Mouse (Mus musculus) hindbrain, embryonic 16.5 days (tissue): ENCODE results near the gene Uhmk1. TPM values are rescaled to one million over a fixed set of nuclear protein-coding genes. Genes with fewer than 3 reads are reported as not detected.

Source experiments
- ATAC-seq: fragments of 200-750 bp; cut with Nextera tagmentation; 2 replicates; pipeline ENCODE4 v1.8.0; 2017; ENCODE audit warnings: moderate TSS enrichment, moderate library complexity
- H3K27ac ChIP-seq: fragments of 300-500 bp; sonication (generic); 2 replicates; pipeline ENCODE4 v1.5.1; 2014; ENCODE audit warnings: low read depth, mild to moderate bottlenecking, control low read depth, low read length, moderate library complexity
- H3K27me3 ChIP-seq: fragments of 300-500 bp; sonication (generic); replicated peaks from 2 replicates; pipeline ENCODE4 v1.6.1; 2014; ENCODE audit warnings: low read length; ENCODE audit not compliant: control insufficient read depth, insufficient read depth
- H3K36me3 ChIP-seq: fragments of 300-500 bp; sonication (generic); 2 replicates; pipeline ENCODE4 v1.6.1; 2014; ENCODE audit warnings: mild to moderate bottlenecking, low read length, moderate library complexity, mixed read lengths; ENCODE audit not compliant: control insufficient read depth, insufficient read depth
- H3K4me1 ChIP-seq: fragments of 300-500 bp; sonication (generic); 2 replicates; pipeline ENCODE4 v1.6.1; 2014; ENCODE audit warnings: low read depth, low read length; ENCODE audit not compliant: control insufficient read depth, insufficient read depth
- H3K4me2 ChIP-seq: fragments of 300-500 bp; sonication (generic); 2 replicates; pipeline ENCODE4 v1.6.1; 2014; ENCODE audit warnings: mild to moderate bottlenecking, low read length, control low read depth, moderate library complexity
- H3K4me3 ChIP-seq: fragments of 300-500 bp; sonication (generic); 2 replicates; pipeline ENCODE4 v1.5.1; 2014; ENCODE audit warnings: mild to moderate bottlenecking, low read length, control low read depth, moderate library complexity
- H3K9ac ChIP-seq: fragments of 300-500 bp; sonication (generic); 2 replicates; pipeline ENCODE4 v1.6.1; 2014; ENCODE audit warnings: low read depth, mild to moderate bottlenecking, control low read depth, low read length, moderate library complexity
- H3K9me3 ChIP-seq: fragments of 300-500 bp; sonication (generic); 2 replicates; pipeline ENCODE4 v1.6.1; 2014; ENCODE audit warnings: mild to moderate bottlenecking, low read length, moderate library complexity; ENCODE audit not compliant: control insufficient read depth
- WGBS: fragments of 180-500 bp; shearing (Covaris S2); extraction: QIAGEN DNeasy Blood & Tissue Kit; methylation state at CpG from one replicate; pipeline ENCODE4 v1.1.7; 2014; 5-methylcytosine and 5-hydroxymethylcytosine counted together
- polyA plus RNA-seq: library from polyadenylated mRNA; unstranded; fragments of >200 nt; fragmentation: Nextera tagmentation; extraction: Ambion mirVana; gene quantifications from 2 replicates; pipeline ENCODE4 v1.2.1, GENCODE M21; 2015

The Uhmk1 gene
- polyA plus RNA-seq, 1 experiment from 2014 or later, result 8.1 TPM

DNA sequence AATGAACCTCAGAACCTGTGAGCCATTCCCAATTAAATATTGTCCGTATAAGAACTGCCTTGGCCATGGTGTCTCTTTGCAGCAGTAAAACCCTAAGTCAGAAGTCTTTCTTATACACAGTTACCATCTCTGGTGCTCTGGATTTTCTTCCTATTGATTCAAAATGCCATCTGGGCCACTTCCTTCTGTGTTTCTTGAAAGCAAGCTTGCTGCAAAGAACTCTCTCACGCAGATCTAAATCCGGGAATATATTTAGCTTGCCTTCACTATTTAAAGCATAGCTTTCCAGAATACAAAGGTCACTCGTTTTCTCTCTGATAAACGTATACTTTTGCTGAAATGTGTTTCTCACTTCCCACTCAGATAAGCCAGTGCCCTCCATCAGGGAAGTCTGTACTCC, 28.7 kb downstream of the Uhmk1 start:
- no peak for ATAC-seq
- H3K9ac ChIP-seq, result no peak overlapping the region
- WGBS, result 82% methylated on average over 5 of the region's 5 CpGs
- no peaks in the 10 kb centered on the region for H3K27me3 ChIP-seq
- no peak overlapping the region for H3K4me3 ChIP-seq
- H3K4me2 ChIP-seq, result no peak overlapping the region
- H3K27ac ChIP-seq, result no peak overlapping the region
- H3K9me3 ChIP-seq, result no peaks in the 10 kb centered on the region
- H3K36me3 ChIP-seq, result no peaks in the 10 kb centered on the region
- no peaks in the 10 kb centered on the region for H3K4me1 ChIP-seq

DNA sequence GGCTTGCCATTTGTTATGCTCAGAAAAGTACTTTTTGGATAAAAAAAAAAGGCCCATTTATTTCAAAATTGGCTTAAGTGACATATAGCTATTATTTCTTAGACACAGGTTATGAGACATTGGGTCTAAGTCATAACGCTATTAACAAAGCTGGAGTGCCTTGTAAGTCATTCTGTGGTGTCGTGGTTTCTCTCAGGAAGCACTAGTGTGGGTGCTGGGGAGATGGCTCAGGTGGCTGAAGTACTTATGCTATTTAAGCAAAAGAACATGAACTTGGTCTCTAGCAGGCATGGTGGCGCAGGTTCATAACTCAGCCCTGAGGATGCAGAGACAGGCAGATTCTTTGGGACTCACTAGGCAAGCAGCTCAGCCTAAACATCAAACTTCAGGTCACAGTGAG, 30.1 kb downstream of the Uhmk1 start:
- Histone ChIP-seq H3K4me1 (no peaks in the 10 kb centered on the region), H3K9ac (no peak overlapping the region), H3K27me3 (no peaks in the 10 kb centered on the region), H3K27ac (no peak overlapping the region), H3K4me3 (no peak overlapping the region), H3K36me3 (no peaks in the 10 kb centered on the region), H3K4me2 (no peak overlapping the region), H3K9me3 (no peaks in the 10 kb centered on the region)
- WGBS, result 93% methylated on average over 3 of the region's 3 CpGs
- ATAC-seq, result no peak

DNA sequence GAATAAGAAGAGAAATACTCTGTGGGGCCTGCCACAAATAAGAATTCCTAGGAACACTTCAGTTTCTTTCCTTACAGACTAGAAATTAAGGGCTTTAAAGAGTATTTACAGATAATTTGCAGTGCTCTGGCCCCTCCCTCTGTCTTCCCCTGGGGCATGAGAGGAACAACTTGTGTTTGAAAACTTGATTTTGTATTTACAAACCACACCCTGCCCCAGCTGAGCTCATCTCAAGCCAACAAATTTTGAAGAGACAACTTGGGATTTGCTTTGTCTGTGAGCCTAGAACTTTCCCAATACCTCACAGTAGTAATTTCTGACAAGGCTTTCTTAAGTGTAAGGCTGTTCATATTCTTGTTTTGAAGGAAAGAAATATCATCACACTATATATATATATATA, 32.5 kb downstream of the Uhmk1 start:
- H3K27ac ChIP-seq, result no peak overlapping the region
- no peaks in the 10 kb centered on the region for H3K4me1 ChIP-seq
- no peak for ATAC-seq

DNA sequence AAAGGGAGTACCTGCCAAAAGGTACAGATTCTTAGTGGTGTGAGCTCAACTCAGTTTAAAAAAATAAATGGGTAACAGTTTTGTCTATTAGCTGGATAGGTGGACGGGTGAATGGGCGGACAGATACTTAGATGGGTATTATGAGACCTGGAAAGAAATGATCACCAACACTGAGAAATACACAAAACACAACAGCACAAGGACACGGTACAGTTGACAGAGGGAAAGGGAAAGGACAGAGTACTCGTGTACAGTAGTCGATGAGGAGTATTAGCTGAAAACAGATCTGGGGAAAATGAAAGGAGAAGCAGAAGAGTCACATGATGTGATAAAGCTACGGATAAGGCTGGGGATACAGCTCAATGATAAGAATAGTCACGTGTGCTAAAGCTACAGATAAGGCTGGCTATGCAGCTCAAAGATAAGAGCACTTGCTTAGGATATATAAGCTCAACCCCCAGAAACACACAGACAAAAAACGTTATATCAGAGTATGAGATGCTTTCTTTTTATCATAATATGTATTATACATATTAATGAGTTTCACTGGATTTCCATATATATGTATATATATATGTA, 38.4 kb downstream of the Uhmk1 start:
- Histone ChIP-seq H3K27ac (no peak overlapping the region), H3K4me2 (no peak overlapping the region), H3K27me3 (no peaks in the 10 kb centered on the region), H3K9me3 (no peaks in the 10 kb centered on the region), H3K36me3 (no peaks in the 10 kb centered on the region), H3K4me1 (peaks cover 11% of the 10 kb centered on the region), H3K9ac (no peak overlapping the region), H3K4me3 (no peak overlapping the region)
- WGBS, result 90% methylated on average over 8 of the region's 8 CpGs
- no peak for ATAC-seq

More for the DNA sequence above, 32.5 kb downstream of the Uhmk1 start:
- H3K27me3 ChIP-seq, result no peaks in the 10 kb centered on the region
- no peak overlapping the region for H3K4me2 ChIP-seq
- H3K9ac ChIP-seq, result no peak overlapping the region
- H3K9me3 ChIP-seq, result no peaks in the 10 kb centered on the region
- H3K4me3 ChIP-seq, result no peak overlapping the region
- no peaks in the 10 kb centered on the region for H3K36me3 ChIP-seq

DNA sequence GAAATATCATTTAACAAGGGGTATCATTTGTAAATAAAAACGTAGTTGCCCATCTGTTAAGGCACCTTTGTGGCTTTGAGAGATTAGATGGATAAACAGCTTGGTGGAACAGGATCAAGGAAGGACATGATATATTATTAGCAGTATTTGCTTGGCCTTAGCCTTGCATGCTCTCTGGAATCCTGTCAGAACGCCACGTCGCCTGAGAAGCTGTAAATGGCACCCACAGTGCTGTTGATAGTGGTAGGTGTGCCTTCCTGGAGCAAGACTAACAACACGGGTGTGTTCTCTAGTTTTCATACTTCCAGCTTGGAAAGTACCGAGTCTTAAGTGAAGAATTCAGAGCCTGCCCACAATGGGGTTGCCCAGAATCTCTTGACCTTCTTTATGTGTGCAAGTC, 39.3 kb downstream of the Uhmk1 start:
- H3K9me3 ChIP-seq, result no peaks in the 10 kb centered on the region
- H3K9ac ChIP-seq, result no peak overlapping the region
- WGBS, result 57% methylated on average over 6 of the region's 6 CpGs
- peak overlapping the region; percentile 78; the same call in 1 of the 2 replicates for H3K4me2 ChIP-seq
- no peaks in the 10 kb centered on the region for H3K36me3 ChIP-seq
- no peak for ATAC-seq
- H3K4me3 ChIP-seq, result no peak overlapping the region
- no peak overlapping the region for H3K27ac ChIP-seq
- peaks cover 11% of the 10 kb centered on the region for H3K4me1 ChIP-seq
- H3K27me3 ChIP-seq, result no peaks in the 10 kb centered on the region

DNA sequence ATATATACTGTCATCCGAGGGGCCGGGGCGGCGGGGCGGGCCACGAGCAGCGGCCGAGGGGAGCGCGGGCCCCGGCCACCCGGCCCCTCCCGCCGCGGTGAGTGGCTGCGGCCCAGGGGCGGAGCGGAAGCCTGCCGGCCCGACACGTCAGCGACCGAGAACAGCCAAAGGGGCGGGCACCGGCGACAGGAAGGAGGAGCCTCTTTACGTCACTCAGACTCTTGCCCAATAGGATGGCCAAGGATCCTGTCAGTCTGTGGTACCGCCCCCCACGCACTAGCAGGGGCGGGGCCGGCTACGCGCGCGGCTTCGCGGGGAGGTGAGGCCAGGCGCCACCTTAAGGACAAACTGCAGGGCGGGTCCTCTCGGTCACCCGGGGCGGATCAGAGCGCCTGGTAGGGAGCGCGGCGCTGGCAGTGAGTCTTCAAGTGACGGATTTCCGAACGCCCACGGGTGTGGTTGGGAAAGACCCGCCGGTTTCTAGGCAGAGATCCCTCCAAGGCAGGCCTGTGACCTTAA, 40.3 kb downstream of the Uhmk1 start, which contains the start of gene Uap1:
TSS of gene Uap1 (minus strand) at position 144 of the 519 bp plus-strand sequence.
- H3K9ac ChIP-seq, result peak within 1 kb of the TSS; percentile 93
- no peaks in the 10 kb centered on the region for H3K36me3 ChIP-seq
- H3K4me3 ChIP-seq, result peak within 1 kb of the TSS; percentile 92
- peak; percentile 100 for ATAC-seq
- H3K4me1 ChIP-seq, result peaks cover 11% of the 10 kb centered on the region
- WGBS, result under 1% methylated on average over 46 of the region's 52 CpGs
- H3K27ac ChIP-seq, result peak within 1 kb of the TSS; percentile 92
- no peaks in the 10 kb centered on the region for H3K9me3 ChIP-seq
- H3K4me2 ChIP-seq, result peak within 1 kb of the TSS; percentile 79
- H3K27me3 ChIP-seq, result no peaks in the 10 kb centered on the region

DNA sequence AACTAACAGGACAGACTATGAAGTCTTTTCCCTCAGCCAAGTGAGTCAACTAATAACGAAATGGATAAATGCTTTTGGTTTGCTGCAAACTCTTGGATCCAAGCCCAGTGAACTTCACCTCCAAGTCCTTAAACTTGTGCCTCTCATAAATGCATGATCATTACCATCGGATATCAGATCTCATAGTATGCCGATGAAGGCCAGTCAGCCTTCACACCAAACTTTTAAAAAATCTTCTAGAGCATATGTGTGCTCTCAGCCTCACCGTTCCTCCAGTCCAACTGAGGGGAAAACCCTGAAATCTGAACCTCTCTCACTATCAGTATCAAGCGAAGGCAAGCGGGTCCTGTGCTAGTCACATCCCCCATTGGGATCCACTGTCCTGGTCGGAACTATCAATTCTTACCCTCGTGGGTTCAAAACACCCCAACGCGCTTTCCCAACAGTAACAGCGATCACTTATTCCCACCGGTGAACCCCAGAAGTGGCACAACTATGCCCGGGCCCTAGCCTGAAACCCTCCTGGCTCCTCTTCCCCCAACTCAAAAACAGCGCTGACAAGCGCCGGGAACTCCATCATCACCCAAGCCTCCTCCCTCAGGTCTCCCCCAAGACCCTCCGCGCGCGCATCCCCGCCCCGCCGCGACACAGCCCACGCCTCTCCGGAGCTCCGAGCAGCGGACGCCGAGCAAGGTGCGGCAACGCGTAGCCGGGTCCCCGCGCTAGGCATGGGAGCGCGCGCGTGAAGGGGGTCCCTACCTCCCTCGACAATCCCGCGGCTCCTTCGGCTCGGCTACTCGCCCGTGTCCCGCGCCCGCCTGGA, 41.0 kb downstream of the Uhmk1 start:
- peak overlapping the region; percentile 79 for H3K4me2 ChIP-seq
- H3K9ac ChIP-seq, result peak overlapping the region; percentile 93
- H3K27ac ChIP-seq, result peak overlapping the region; percentile 92
- H3K4me1 ChIP-seq, result peaks cover 11% of the 10 kb centered on the region
- H3K9me3 ChIP-seq, result no peaks in the 10 kb centered on the region
- ATAC-seq, result peak; percentile 85
- peak overlapping the region; percentile 92 for H3K4me3 ChIP-seq
- no peaks in the 10 kb centered on the region for H3K36me3 ChIP-seq
- 1% methylated on average over 50 of the region's 50 CpGs for WGBS
- H3K27me3 ChIP-seq, result no peaks in the 10 kb centered on the region

DNA sequence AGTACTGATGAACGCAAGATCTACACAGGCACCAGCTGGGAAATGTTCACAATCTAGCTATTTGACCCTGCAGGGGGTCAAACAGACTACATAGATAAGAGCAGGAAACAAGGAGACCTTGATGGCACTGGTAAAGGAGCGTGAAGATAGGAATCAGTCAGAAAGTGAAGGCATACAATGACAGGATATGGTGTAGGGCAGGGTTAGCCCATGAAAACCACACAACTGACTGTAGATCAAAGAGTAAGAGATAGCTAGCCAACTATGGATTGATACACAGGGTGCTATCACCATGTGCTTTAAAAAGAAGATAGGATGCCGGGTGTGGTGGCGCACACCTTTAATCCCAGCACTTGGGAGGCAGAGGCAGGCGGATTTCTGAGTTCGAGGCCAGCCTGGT, 47.4 kb downstream of the Uhmk1 start:
- Histone ChIP-seq H3K4me3 (no peak overlapping the region), H3K4me1 (no peaks in the 10 kb centered on the region), H3K9ac (no peak overlapping the region), H3K27ac (no peak overlapping the region), H3K4me2 (no peak overlapping the region), H3K9me3 (no peaks in the 10 kb centered on the region), H3K36me3 (peaks cover 9% of the 10 kb centered on the region), H3K27me3 (no peaks in the 10 kb centered on the region)
- ATAC-seq, result no peak
- 88% methylated on average over 6 of the region's 6 CpGs for WGBS

DNA sequence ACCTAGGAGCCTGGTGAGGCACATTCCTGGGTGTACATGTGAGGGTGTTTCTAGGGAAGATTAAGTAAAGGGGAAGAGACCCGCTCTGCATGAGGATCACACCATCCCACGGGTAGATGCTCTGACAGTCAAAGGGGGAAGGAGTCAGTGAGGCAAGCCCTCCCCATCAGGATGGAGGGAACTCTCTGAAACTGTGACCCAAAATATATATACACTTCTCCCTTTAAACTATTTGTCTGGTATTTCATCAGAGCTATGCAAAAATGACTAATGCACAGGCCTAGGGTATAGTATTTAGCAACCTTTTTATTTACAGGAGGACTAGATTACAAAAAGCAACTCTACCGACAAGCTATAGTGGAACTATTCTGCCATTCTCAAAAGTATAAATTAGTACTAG, 50.3 kb downstream of the Uhmk1 start:
- H3K36me3 ChIP-seq, result peaks cover 9% of the 10 kb centered on the region
- no peak overlapping the region for H3K4me2 ChIP-seq
- ATAC-seq, result no peak
- no peaks in the 10 kb centered on the region for H3K4me1 ChIP-seq
- WGBS, result 94% methylated on average over 3 of the region's 3 CpGs
- H3K27me3 ChIP-seq, result no peaks in the 10 kb centered on the region
- no peak overlapping the region for H3K4me3 ChIP-seq
- no peaks in the 10 kb centered on the region for H3K9me3 ChIP-seq
- H3K27ac ChIP-seq, result no peak overlapping the region
- no peak overlapping the region for H3K9ac ChIP-seq
